Mouse (Mus musculus): Measurements from ENCODE around the gene Rnf152. TPM values are rescaled to one million over a fixed set of nuclear protein-coding genes. Genes with fewer than 3 reads are reported as not detected.

The Rnf152 gene
- polyA plus RNA-seq, 1 experiment from 2014 or later: 15.4 TPM

DNA sequence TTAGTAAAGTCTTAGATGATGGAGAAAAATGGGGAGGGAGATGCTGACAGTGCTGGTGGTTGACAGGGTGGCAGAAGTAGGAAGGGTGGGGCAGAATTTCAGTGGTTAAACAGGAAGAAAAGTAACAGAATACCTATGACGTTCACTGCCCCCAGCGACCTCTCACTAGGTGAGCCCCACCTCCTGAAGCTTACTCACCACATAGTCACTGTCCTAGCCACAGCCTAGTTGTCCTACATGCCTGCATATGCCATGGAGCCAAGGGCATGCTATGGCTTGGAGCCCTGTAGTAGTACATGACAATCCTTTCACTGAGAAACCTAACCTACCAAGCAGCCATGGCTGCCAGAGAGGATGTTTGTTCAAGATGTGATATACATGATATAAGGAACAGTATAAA is 64.7 kb downstream of the Rnf152 start:
- H3K4me2 ChIP-seq: no peak overlapping the region
- no peak overlapping the region for H3K4me3 ChIP-seq
- no peaks in the 10 kb centered on the region for H3K36me3 ChIP-seq
- H3K9ac ChIP-seq: no peak overlapping the region
- no peaks in the 10 kb centered on the region for H3K27me3 ChIP-seq
- no peaks in the 10 kb centered on the region for H3K4me1 ChIP-seq (replicated peaks)
- ATAC-seq (ENCODE audit: low FRiP score): no peak
- H3K9me3 ChIP-seq: peaks cover 6% of the 10 kb centered on the region; the same call in 1 of the 2 replicates
- H3K27ac ChIP-seq: no peak overlapping the region
- 83% methylated on average over 2 of the region's 2 CpGs for WGBS

DNA sequence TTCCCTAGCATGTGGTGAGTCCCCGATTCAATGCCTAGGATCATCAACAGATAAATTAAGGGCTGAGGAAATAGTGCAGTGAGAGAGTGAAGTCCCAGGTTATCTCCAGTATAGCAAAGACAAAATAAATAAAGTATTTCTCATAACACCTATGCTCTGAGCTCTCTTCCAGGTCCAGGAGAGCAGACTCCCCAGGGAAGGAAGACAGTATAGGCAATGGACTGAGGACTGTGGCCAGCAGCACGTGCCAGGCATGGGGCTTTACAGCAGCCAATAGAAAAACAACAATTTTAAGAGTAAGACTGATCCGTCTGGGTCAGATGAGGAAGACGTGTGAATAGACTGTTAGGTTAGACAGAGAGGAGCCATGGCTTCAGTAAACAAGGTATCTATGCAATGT is 69.0 kb downstream of the Rnf152 start:
- no peak overlapping the region for H3K4me2 ChIP-seq
- WGBS: 83% methylated on average over 4 of the region's 4 CpGs
- H3K36me3 ChIP-seq: peaks cover 8% of the 10 kb centered on the region
- H3K4me3 ChIP-seq: no peak overlapping the region
- H3K9ac ChIP-seq: no peak overlapping the region
- no peaks in the 10 kb centered on the region for H3K9me3 ChIP-seq
- ATAC-seq (ENCODE audit: low FRiP score): no peak
- H3K4me1 ChIP-seq (replicated peaks): no peaks in the 10 kb centered on the region
- no peak overlapping the region for H3K27ac ChIP-seq
- no peaks in the 10 kb centered on the region for H3K27me3 ChIP-seq

DNA sequence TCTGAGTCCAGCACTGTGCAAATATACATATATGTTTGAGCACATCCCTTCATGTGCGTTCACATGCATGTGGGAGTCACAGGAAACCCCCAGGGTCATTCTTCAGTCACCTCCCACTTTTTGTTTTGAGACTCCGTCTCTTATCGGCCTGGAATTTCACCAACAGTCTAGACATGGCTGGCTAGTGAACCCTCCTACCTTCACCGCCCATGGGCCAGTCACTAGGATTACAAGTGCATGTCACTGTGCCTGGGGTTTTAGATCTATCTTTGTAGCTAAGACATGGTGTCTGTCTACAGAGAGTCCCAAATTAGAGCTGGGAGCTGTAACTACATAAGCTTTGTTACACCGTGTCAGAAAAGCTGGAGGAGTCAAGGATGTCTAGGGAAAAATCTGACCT is 69.6 kb downstream of the Rnf152 start:
- no peaks in the 10 kb centered on the region for H3K9me3 ChIP-seq
- H3K4me2 ChIP-seq: no peak overlapping the region
- WGBS: 88% methylated on average over 5 of the region's 5 CpGs
- H3K9ac ChIP-seq: no peak overlapping the region
- peaks cover 8% of the 10 kb centered on the region for H3K36me3 ChIP-seq
- H3K4me3 ChIP-seq: no peak overlapping the region
- H3K27ac ChIP-seq: no peak overlapping the region
- ATAC-seq (ENCODE audit: low FRiP score): no peak
- no peaks in the 10 kb centered on the region for H3K4me1 ChIP-seq (replicated peaks)
- no peaks in the 10 kb centered on the region for H3K27me3 ChIP-seq

DNA sequence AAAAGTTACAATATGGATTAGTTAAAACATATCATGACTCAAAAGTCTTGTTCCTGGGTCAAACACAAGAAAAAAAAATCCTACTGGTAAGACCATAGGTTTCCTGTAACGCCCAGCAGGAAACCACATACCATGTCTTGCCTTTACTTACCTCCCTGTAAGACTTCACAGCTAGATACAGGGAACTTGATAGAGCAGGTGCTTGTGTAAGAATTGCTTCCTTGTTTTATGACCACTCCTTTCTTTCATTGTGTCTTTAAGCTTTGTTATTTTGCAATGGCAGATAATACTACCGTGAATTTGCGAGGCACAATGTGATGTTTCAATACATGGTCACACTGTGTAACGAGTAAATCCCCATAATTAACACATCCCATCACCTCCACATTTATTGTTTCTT is 71.5 kb downstream of the Rnf152 start:
- no peak overlapping the region for H3K27ac ChIP-seq
- WGBS: 89% methylated on average over 4 of the region's 4 CpGs
- no peaks in the 10 kb centered on the region for H3K9me3 ChIP-seq
- no peak overlapping the region for H3K9ac ChIP-seq
- no peaks in the 10 kb centered on the region; the same call in 1 of the 2 replicates for H3K4me1 ChIP-seq (replicated peaks)
- H3K4me2 ChIP-seq: no peak overlapping the region
- no peak for ATAC-seq (ENCODE audit: low FRiP score)
- H3K36me3 ChIP-seq: peaks cover 8% of the 10 kb centered on the region
- no peaks in the 10 kb centered on the region for H3K27me3 ChIP-seq
- H3K4me3 ChIP-seq: no peak overlapping the region

DNA sequence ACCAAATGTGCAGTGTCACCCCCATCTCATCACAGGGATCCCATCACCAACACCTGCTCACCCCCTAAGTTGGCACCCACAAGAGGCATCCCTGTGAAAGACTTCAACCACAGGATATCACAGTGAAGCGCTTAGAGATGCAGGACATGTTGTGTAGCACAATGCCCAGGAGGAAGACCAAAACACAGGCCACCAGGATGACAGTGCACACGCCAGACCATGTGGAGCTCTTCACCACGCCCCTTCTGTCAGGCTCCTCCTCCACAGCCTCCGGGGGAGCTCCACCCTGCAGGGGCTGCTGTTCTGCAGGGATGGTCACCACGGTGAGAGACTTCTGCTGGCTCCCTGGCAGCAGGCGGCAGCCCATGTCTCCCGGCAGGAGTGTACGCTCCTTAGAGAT is 72.4 kb downstream of the Rnf152 start:
- no peaks in the 10 kb centered on the region; the same call in 1 of the 2 replicates for H3K4me1 ChIP-seq (replicated peaks)
- no peak overlapping the region for H3K4me2 ChIP-seq
- no peaks in the 10 kb centered on the region for H3K9me3 ChIP-seq
- H3K27me3 ChIP-seq: no peaks in the 10 kb centered on the region
- H3K4me3 ChIP-seq: no peak overlapping the region
- H3K9ac ChIP-seq: no peak overlapping the region
- no peak overlapping the region for H3K27ac ChIP-seq
- WGBS: 72% methylated on average over 8 of the region's 8 CpGs
- H3K36me3 ChIP-seq: peaks cover 8% of the 10 kb centered on the region
- no peak for ATAC-seq (ENCODE audit: low FRiP score)

DNA sequence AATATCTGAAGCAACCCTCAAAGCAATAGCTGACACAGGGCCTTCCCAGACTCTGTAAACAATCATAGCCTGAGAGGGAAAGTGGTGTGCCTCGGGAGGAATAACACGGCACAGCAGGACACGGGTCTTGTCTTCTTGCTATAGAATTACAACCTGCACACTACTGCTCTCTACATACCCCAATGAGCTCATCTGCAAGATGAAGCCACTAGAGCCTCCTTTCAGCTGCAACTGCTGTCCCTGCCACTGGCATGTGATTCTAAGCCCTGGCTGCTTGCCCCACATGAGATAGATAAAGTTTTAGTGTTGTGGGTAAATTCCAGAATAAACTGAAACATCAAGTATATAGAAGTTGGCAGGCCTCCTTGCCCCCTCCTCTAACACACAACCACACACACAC is 75.2 kb downstream of the Rnf152 start:
- no peaks in the 10 kb centered on the region for H3K9me3 ChIP-seq
- no peak overlapping the region for H3K9ac ChIP-seq
- no peak overlapping the region for H3K27ac ChIP-seq
- no peak overlapping the region for H3K4me2 ChIP-seq
- H3K4me3 ChIP-seq: no peak overlapping the region
- no peaks in the 10 kb centered on the region; the same call in 1 of the 2 replicates for H3K4me1 ChIP-seq (replicated peaks)
- no peak for ATAC-seq (ENCODE audit: low FRiP score)
- H3K27me3 ChIP-seq: no peaks in the 10 kb centered on the region
- H3K36me3 ChIP-seq: peaks cover 8% of the 10 kb centered on the region
- WGBS: 65% methylated on average over 3 of the region's 3 CpGs

DNA sequence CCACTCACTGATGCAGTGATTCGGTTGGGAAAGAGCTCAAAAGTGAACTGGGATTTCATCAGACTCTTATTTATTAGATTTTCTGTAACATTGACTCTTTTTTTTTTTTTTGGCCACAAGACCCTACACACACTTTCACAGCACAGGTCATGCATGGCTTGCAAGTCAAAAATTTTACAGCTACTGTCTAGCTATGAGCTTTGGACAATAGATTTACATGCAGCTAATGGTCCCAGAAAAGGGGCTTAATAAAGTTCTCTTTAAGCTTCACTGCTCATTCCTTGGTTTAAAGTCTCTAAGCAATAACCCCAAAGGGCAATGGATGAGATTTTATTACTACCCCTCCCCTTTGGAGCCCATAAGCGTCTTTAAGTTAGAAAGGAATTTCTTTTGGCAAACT is 76.3 kb downstream of the Rnf152 start:
- Histone ChIP-seq H3K4me1 (replicated peaks) (no peaks in the 10 kb centered on the region; the same call in 1 of the 2 replicates), H3K9ac (no peak overlapping the region), H3K27me3 (no peaks in the 10 kb centered on the region), H3K9me3 (no peaks in the 10 kb centered on the region), H3K4me2 (no peak overlapping the region), H3K36me3 (peaks cover 8% of the 10 kb centered on the region), H3K27ac (no peak overlapping the region), H3K4me3 (no peak overlapping the region)
- ATAC-seq (ENCODE audit: low FRiP score): no peak
- 77% methylated on average over 2 of the region's 2 CpGs for WGBS

DNA sequence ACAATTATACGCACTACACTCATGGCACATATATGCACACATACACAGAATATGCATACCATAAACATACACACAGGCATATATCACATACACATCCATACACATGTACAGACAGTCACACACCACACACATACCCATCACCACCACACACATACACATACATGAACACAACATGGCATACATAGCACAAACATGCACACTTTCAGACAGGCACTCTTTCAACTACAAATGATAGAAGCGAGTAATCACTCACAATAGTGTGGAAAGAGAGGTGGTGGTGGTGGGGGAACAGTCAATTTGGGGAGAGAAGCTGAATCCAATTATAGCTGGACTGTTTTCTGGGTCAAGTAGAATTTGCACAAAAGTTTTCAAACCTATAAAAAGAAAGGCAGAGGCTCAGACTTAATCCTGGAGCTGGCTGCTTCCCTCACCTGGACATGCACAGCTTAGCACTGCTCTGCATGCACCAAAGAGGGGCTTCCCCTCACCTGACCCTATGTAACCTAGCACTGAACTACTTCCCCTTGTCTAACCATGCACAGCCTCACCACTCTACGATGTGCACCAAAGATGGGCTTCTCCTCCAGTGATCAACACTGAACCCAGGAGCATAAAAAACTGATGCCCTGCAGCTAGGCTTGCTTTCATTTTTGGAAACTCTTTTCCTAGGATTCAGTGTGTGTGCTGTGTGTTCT is 81.9 kb downstream of the Rnf152 start:
- Histone ChIP-seq H3K9ac (no peak overlapping the region), H3K4me1 (replicated peaks) (no peaks in the 10 kb centered on the region), H3K9me3 (no peaks in the 10 kb centered on the region), H3K27me3 (no peaks in the 10 kb centered on the region), H3K4me3 (no peak overlapping the region), H3K27ac (no peak overlapping the region), H3K4me2 (no peak overlapping the region), H3K36me3 (no peaks in the 10 kb centered on the region)
- peak; percentile 36; the same call in 1 of the 2 replicates for ATAC-seq (ENCODE audit: low FRiP score)
- 90% methylated on average over 3 of the region's 3 CpGs for WGBS

DNA sequence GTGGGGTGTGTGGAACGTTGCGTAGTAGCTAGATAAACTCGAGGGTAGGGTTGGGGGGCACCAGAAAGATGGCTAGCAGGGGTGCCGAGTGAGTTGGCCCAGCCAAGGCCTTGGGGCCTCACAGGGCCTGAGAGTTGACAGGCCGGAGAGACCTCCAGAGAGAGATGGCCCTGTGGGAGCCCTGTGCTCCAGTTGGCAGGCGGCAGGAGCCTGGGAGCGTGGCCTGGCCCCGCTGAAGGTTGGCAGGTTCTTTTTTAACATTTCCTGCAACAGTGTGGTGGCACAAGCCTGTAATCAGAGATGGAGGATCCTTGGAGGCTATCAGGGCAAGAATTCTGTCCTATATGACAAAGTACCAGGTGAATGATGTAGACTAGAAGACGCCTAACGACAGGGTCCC is 85.4 kb downstream of the Rnf152 start:
- Histone ChIP-seq H3K4me3 (no peak overlapping the region), H3K4me1 (replicated peaks) (no peaks in the 10 kb centered on the region), H3K27ac (no peak overlapping the region), H3K27me3 (no peaks in the 10 kb centered on the region), H3K36me3 (no peaks in the 10 kb centered on the region), H3K9me3 (no peaks in the 10 kb centered on the region), H3K4me2 (no peak overlapping the region), H3K9ac (no peak overlapping the region)
- no peak for ATAC-seq (ENCODE audit: low FRiP score)
- WGBS: 91% methylated on average over 10 of the region's 10 CpGs

DNA sequence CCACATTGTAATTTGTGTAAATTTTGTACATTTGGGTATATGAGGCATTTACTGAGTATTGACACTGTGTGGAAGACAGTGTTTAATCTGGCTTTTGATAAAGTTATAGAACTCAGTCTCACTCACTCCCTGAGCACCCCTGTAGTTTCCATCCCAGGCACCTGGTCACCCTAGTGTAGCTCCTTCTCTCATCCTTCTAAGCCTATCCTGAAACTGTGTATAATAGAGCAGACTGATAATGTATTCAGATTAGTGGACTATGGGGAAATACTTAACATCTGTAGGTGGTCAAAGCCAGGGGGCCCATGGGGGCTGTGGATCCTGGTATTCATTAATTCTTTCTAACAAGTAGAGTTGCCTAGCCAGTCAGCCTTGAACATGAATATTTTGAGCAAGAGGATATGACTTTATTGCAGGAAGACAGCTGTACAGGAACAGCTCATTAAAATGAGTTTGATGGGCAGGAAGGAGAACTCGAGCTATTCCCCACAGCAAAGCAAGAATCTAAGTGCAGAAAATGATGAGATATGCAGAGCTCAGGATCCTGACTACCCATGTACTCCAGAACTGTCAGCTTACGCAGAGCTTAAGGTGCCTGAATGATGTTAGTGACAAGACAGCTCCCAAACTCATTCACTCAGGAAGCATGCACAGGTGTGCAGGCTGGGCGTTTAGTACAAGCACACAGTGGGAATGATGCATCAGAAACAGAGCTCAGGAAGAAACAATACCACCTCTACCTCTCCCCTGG is 93.1 kb downstream of the Rnf152 start:
- Histone ChIP-seq H3K4me3 (no peak overlapping the region), H3K27me3 (no peaks in the 10 kb centered on the region), H3K4me2 (no peak overlapping the region), H3K4me1 (replicated peaks) (no peaks in the 10 kb centered on the region), H3K9ac (no peak overlapping the region), H3K9me3 (no peaks in the 10 kb centered on the region), H3K36me3 (no peaks in the 10 kb centered on the region), H3K27ac (no peak overlapping the region)
- 83% methylated on average over 3 of the region's 3 CpGs for WGBS
- peak; percentile 54; the same call in 1 of the 2 replicates for ATAC-seq (ENCODE audit: low FRiP score)

DNA sequence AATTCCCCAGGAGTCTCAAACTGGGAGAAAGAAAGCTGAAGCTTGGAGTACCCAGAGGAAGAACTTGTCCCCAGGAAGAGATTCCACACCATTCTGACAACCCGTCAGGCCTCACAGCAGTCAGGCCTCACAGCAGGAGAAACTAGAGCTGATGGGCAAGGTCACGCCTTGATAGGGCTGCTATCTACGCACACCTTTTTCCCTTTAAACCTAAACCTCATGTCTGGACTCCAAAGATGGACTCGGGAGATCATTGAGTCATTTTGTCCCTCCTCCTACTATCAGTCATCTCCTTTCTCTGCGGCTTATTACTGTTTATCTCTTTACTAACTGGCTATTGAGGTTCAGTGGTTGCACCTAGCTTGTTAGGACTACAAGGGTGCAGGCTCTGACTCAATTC is 96.3 kb downstream of the Rnf152 start:
- Histone ChIP-seq H3K27me3 (no peaks in the 10 kb centered on the region), H3K27ac (no peak overlapping the region), H3K9ac (no peak overlapping the region), H3K4me2 (no peak overlapping the region), H3K36me3 (no peaks in the 10 kb centered on the region), H3K9me3 (no peaks in the 10 kb centered on the region), H3K4me3 (no peak overlapping the region), H3K4me1 (replicated peaks) (0 out of 2 replicates have a peak, but pooled peaks cover 3% of the 10 kb centered on the region)
- 84% methylated on average over 5 of the region's 5 CpGs for WGBS
- ATAC-seq (ENCODE audit: low FRiP score): no peak

DNA sequence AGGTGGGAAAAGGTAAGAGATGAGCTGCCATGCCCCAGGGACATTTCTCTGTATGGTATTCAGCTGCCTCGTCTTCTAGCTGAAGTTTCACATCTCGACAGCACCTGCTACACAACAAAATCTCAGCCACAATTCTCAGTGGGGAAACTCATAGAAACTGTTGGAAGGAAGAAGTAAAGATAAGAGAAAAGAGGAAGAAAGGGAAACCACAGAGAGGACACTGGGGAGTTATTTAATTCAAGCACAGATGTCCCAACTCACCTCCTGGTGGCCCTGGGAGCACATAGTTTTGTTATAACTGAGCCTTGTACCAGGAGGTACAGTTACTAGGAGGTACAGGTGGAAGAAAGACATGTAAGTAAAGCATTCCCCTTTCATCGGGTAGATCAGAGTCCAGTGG is 99.3 kb downstream of the Rnf152 start:
- no peaks in the 10 kb centered on the region for H3K27me3 ChIP-seq
- 86% methylated on average over 3 of the region's 3 CpGs for WGBS
- ATAC-seq (ENCODE audit: low FRiP score): no peak

DNA sequence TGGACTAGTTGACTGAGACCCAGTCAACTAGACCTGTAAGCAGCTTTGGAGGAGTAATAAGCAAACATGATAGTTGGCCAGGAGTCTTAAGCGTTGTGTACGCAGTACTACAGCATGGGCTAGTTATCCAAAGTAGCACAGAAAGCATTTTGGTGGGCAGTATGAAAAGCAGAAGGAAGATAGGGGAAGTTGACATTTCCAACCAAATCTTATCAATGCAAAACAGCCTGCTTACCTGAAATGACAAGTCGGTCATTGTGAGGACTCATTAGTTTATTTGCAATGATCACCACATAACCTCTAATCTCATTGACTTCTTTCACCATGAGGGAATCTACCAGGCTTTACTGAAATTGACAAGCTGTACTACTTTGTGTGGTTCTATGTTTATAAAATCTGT is 107.3 kb downstream of the Rnf152 start:
- no peak overlapping the region for H3K27ac ChIP-seq
- no peak overlapping the region for H3K4me2 ChIP-seq

More for the DNA sequence above, 99.3 kb downstream of the Rnf152 start:
- no peak overlapping the region for H3K9ac ChIP-seq
- H3K4me3 ChIP-seq: no peak overlapping the region
- 0 out of 2 replicates have a peak, but pooled peaks cover 3% of the 10 kb centered on the region for H3K4me1 ChIP-seq (replicated peaks)
- H3K27ac ChIP-seq: no peak overlapping the region
- no peaks in the 10 kb centered on the region for H3K9me3 ChIP-seq
- no peaks in the 10 kb centered on the region for H3K36me3 ChIP-seq
- H3K4me2 ChIP-seq: no peak overlapping the region

More for the DNA sequence above, 107.3 kb downstream of the Rnf152 start:
- 97% methylated on average over 3 of the region's 3 CpGs for WGBS
- no peak overlapping the region for H3K9ac ChIP-seq
- peaks cover 11% of the 10 kb centered on the region for H3K4me1 ChIP-seq (replicated peaks)
- ATAC-seq (ENCODE audit: low FRiP score): no peak
- H3K4me3 ChIP-seq: no peak overlapping the region
- no peaks in the 10 kb centered on the region for H3K36me3 ChIP-seq
- H3K27me3 ChIP-seq: no peaks in the 10 kb centered on the region
- no peaks in the 10 kb centered on the region for H3K9me3 ChIP-seq
